Mouse (Mus musculus): Measurements from ENCODE around the gene Dpysl5. TPM values are rescaled to one million over a fixed set of nuclear protein-coding genes. Genes with fewer than 3 reads are reported as not detected.

The Dpysl5 gene
- 16.9 and 18.9 TPM in 2 replicates for polyA plus RNA-seq (2012; rRNA removed)

GRCm38 (mm10) chr5:30711147-30712001, at the start of gene Dpysl5:
Dpysl5 (plus strand) TSS chr5:30711564.
- Histone ChIP-seq H3K27ac (ENCODE audit: insufficient read depth, low read length) (0 out of 2 replicates have a peak within 1 kb of the TSS, but pooled peaks have one; percentile 1), H3K4me3 (ENCODE audit: insufficient read depth, low read length) (peak within 1 kb of the TSS; percentile 84), H3K4me1 (ENCODE audit: control insufficient read depth, insufficient read depth, low read length) (no peaks in the 10 kb centered on the region)
- TF ChIP-seq POLR2A (IDR thresholded peaks at IDR 0.05; ENCODE audit: extremely low read depth, insufficient read depth, low read length), result peak; percentile 44; the same call in 1 of the 2 replicates
- no peak for TF ChIP-seq CTCF (IDR thresholded peaks at IDR 0.05; ENCODE audit: extremely low read depth, insufficient read depth, low read length)

DNA sequence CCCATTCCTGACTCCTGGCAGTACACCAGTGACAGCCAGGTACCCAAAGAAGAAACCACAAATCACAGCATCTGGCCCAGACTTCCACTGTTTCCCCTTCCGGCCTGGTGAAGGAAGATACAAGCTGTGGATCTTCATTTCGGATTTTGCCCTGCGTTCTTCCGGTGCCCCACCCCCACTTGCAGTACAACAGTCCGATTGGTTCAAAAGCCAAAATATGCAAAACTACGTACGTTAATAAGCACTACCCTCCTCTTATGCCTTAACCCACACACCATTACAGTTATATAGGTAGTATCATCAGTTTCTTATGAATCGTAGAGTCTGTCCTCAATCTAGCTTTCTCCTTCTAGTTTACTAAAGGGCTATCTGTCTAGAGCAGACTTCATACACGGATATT, 46.0 kb upstream of the Dpysl5 start:
- Histone ChIP-seq H3K4me1 (ENCODE audit: control insufficient read depth, insufficient read depth, low read length) (no peaks in the 10 kb centered on the region), H3K27ac (ENCODE audit: insufficient read depth, low read length) (no peak overlapping the region), H3K4me3 (ENCODE audit: insufficient read depth, low read length) (no peak overlapping the region)
- TF ChIP-seq POLR2A (IDR thresholded peaks at IDR 0.05; ENCODE audit: extremely low read depth, insufficient read depth, low read length) (no peak), CTCF (IDR thresholded peaks at IDR 0.05; ENCODE audit: extremely low read depth, insufficient read depth, low read length) (no peak)

DNA sequence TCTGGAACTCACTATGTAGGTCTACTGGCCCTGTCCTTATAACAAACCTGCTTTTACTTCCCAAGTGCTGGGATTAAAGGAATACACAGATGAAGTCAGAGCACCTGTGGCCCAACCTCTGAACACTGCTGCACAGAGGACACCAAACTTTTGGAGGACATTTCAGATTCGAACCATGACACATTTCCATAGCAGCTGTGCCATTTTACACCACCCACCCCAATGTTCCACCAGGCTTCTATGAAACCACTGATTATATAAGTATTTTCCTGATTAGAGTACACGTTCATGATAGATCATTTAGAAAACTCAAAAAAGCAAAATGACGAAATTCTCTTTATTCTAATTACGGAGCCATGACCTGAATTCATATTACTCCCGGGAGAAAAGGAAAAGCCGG, 45.4 kb upstream of the Dpysl5 start:
- Histone ChIP-seq H3K27ac (ENCODE audit: insufficient read depth, low read length) (peak overlapping the region; percentile 91), H3K4me1 (ENCODE audit: control insufficient read depth, insufficient read depth, low read length) (no peaks in the 10 kb centered on the region), H3K4me3 (ENCODE audit: insufficient read depth, low read length) (peak overlapping the region; percentile 24)
- TF ChIP-seq POLR2A (IDR thresholded peaks at IDR 0.05; ENCODE audit: extremely low read depth, insufficient read depth, low read length) (no peak), CTCF (IDR thresholded peaks at IDR 0.05; ENCODE audit: extremely low read depth, insufficient read depth, low read length) (no peak)

DNA sequence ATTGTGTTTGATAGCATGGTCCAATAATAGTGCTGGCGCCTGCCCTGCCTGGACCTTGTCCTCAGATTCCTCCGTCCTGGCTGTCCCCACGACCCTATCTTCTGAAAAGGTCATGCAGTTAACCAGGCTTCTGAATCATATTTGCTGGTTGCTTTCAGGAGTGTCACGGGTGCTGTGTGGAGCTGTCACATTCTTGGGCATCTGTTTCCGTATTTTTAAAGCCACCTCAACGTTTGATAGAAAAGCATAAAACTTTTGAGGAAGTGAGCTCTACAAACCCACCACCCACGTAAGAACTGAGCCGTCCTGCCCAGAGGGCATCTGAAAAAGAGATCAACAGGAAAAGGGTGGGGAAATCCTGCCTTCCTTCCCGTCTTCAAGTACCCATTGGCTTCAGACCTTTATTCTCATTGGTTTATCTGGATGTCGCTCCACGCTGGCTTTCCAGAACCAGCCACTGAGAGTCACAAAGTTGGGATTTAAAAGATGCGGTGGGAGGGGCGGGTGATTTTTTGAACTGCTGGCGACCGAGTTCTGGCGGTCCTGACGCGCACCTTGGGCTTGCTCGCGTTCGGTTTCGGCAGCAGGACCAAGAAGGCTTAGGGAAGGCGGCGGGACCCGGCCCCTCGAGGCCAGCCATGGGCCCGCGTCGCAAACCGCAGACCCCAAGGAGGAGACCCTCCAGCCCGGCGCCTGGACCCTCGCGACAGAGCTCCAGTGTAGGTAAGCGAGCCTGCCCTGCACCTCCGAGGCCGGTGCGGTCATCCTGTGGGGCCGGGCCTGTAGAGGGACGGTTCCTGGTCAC, 44.8 kb upstream of the Dpysl5 start, which contains the start of gene Cenpa:
Gene Cenpa, plus strand, starts transcription at position 387 of the 805 bp plus-strand sequence.
- Histone ChIP-seq H3K4me3 (ENCODE audit: insufficient read depth, low read length) (peak within 1 kb of the TSS; percentile 24), H3K27ac (ENCODE audit: insufficient read depth, low read length) (peak within 1 kb of the TSS; percentile 91), H3K4me1 (ENCODE audit: control insufficient read depth, insufficient read depth, low read length) (no peaks in the 10 kb centered on the region)
- no peak for TF ChIP-seq CTCF (IDR thresholded peaks at IDR 0.05; ENCODE audit: extremely low read depth, insufficient read depth, low read length)
- TF ChIP-seq POLR2A (IDR thresholded peaks at IDR 0.05; ENCODE audit: extremely low read depth, insufficient read depth, low read length), result peak; percentile 77

DNA sequence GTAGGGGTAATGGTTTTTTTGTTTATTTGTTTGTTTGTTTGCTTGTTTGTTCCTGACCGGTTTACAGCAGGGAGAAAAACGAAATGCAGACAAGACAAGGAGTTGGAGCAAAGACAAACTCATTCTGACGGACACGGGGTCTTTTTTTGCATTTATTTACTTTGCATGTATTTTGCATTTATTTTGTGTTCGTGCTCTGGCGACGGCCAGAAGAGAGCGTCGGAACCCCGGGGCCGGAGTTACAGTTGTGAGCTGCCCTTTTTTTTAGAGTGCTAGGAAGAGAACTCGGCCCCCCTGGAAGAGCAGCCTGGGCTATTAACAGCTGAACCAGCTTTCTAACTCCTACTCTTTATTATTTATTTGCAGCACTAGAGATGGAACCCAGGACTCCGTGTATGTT, 44.1 kb upstream of the Dpysl5 start:
- Histone ChIP-seq H3K4me1 (ENCODE audit: control insufficient read depth, insufficient read depth, low read length) (no peaks in the 10 kb centered on the region), H3K27ac (ENCODE audit: insufficient read depth, low read length) (no peak overlapping the region), H3K4me3 (ENCODE audit: insufficient read depth, low read length) (peak overlapping the region; percentile 24)
- TF ChIP-seq POLR2A (IDR thresholded peaks at IDR 0.05; ENCODE audit: extremely low read depth, insufficient read depth, low read length), result no peak
- TF ChIP-seq CTCF (IDR thresholded peaks at IDR 0.05; ENCODE audit: extremely low read depth, insufficient read depth, low read length), result no peak

- no peak overlapping the region; the same call in 1 of the 2 replicates for H3K4me3 ChIP-seq (ENCODE audit: insufficient read depth, low read length)
- TF ChIP-seq CTCF (IDR thresholded peaks at IDR 0.05; ENCODE audit: extremely low read depth, insufficient read depth, low read length) (no peak), POLR2A (IDR thresholded peaks at IDR 0.05; ENCODE audit: extremely low read depth, insufficient read depth, low read length) (no peak)
- no peaks in the 10 kb centered on the region for H3K4me1 ChIP-seq (ENCODE audit: control insufficient read depth, insufficient read depth, low read length)
- H3K27ac ChIP-seq (ENCODE audit: insufficient read depth, low read length), result no peak overlapping the region
Measured at GRCm38 (mm10) chr5:30667686-30668085, 43.7 kb upstream of the Dpysl5 start.

DNA sequence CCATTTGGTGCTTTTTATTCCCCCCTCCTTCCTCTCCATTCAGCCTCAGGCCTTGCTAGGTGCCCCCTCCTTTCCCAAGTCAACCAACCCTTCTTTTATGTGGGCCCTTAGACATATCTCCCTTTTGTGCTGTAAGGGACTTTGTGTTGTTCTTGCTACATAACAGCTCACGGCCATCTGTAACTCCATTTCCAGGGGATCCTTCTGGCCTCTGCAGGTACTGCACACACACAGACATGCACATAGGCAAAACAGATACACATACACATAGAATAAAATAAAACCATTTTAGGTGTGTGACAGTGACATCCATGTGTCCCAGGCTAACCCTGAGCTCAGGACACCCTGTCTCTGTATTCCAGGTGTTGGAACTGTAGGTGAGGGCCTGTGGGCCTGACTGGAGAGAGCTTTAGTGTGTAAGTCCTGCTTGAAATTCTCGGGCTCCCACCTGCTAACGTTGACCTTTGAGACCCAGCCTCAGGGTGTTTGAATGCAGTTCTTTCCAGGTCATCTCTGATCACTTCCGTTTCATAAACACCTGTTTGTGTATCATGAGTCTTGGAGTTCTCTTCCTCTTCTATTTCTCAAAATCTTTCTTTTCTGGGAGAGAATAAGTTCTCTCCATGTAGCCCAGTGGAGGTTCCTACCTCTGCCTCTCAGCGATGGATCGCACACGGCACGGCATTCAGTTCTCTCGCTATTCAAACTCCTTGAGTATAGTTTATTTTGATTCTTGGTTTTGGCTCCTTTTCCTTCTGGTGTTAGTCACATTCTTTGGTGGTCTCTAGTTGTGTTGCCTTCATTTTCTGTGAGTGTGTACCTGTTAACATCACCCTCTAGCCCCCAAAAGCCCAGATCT, 42.5 kb upstream of the Dpysl5 start:
- Histone ChIP-seq H3K4me1 (ENCODE audit: control insufficient read depth, insufficient read depth, low read length) (no peaks in the 10 kb centered on the region), H3K27ac (ENCODE audit: insufficient read depth, low read length) (no peak overlapping the region), H3K4me3 (ENCODE audit: insufficient read depth, low read length) (no peak overlapping the region)
- TF ChIP-seq POLR2A (IDR thresholded peaks at IDR 0.05; ENCODE audit: extremely low read depth, insufficient read depth, low read length), result no peak
- no peak for TF ChIP-seq CTCF (IDR thresholded peaks at IDR 0.05; ENCODE audit: extremely low read depth, insufficient read depth, low read length)

GRCm38 (mm10) chr5:30669496-30669830, 41.9 kb upstream of the Dpysl5 start:
- Histone ChIP-seq H3K27ac (ENCODE audit: insufficient read depth, low read length) (no peak overlapping the region), H3K4me3 (ENCODE audit: insufficient read depth, low read length) (no peak overlapping the region), H3K4me1 (ENCODE audit: control insufficient read depth, insufficient read depth, low read length) (no peaks in the 10 kb centered on the region)
- no peak for TF ChIP-seq CTCF (IDR thresholded peaks at IDR 0.05; ENCODE audit: extremely low read depth, insufficient read depth, low read length)
- TF ChIP-seq POLR2A (IDR thresholded peaks at IDR 0.05; ENCODE audit: extremely low read depth, insufficient read depth, low read length), result no peak

DNA sequence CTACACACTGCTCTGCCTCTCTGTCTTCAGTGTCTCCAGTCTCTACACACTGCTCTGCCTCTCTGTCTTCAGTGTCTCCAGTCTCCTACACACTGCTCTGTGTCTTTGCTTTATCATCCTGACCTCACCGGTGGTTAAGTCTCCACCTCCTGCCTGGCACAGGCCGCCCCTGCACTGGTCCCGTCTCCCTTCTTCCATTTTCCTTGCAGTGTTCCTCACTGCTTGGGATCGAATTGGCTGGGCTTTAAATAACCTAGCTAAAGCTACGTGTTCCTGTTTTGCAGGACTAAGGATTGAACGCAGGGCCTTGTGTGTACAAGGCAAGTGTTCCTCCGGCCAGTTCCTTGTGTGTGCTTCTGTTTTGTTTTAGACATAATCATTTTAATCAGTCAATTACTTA, 41.3 kb upstream of the Dpysl5 start:
- TF ChIP-seq POLR2A (IDR thresholded peaks at IDR 0.05; ENCODE audit: extremely low read depth, insufficient read depth, low read length) (no peak), CTCF (IDR thresholded peaks at IDR 0.05; ENCODE audit: extremely low read depth, insufficient read depth, low read length) (no peak)
- Histone ChIP-seq H3K4me1 (ENCODE audit: control insufficient read depth, insufficient read depth, low read length) (no peaks in the 10 kb centered on the region), H3K4me3 (ENCODE audit: insufficient read depth, low read length) (no peak overlapping the region), H3K27ac (ENCODE audit: insufficient read depth, low read length) (no peak overlapping the region)
